Mouse (Mus musculus) cerebellum, adult (tissue): ENCODE measurements around the gene Gm3542.
"Not testable (repeated sequence)": the region's sequence is repeated elsewhere in the genome, so short reads cannot be mapped to it uniquely, and the experiment has no call there.

Experiments
- ATAC-seq: cut with Nextera tagmentation; 2 replicates; pipeline ENCODE4 v1.9.2; 2017; ENCODE audit warnings: mild to moderate bottlenecking, moderate library complexity, mixed read lengths; ENCODE audit not compliant: insufficient number of reproducible peaks, low FRiP score, low TSS enrichment

Gene Gm3542

DNA sequence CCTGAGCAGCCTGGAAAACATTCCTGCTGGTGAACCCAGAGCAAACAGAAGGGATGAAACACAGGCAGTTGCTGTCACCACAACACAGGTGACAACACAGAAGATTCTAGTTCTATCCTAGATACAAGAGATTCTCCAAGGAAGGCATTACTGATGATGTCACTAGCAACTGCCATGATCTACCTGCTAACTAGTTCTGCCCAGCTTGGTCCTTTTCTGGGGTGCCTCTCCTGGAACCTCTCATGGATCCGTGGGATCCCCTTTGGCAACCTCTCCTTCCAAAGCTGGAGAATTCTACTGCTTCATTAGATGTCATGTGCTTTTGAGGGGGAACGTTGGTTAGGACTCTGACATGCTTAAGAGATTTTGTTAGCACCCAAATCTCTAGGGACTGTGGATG, at the start of gene Gm3542:
Gm3542 (minus strand) TSS at position 101 of the 400 bp plus-strand sequence.
- not testable (repeated sequence) for ATAC-seq
